Mouse (Mus musculus) embryonic facial prominence, embryonic 12.5 days (tissue): ENCODE measurements around the gene Fbxo40. TPM values are rescaled to one million over a fixed set of nuclear protein-coding genes. Genes with fewer than 3 reads are reported as not detected.
A peak's percentile ranks its signal among the peaks of the same experiment; 100 is the strongest.

Source experiments
- ATAC-seq: fragments of 200-750 bp; cut with Nextera tagmentation; 2 replicates; pipeline ENCODE4 v1.8.0; 2017; ENCODE audit not compliant: insufficient number of reproducible peaks, insufficient read depth, low FRiP score, low TSS enrichment
- H3K27ac ChIP-seq: fragments of 300-500 bp; sonication (generic); 2 replicates; pipeline ENCODE4 v1.5.1; 2016; ENCODE audit warnings: mild to moderate bottlenecking
- H3K27me3 ChIP-seq: fragments of 300-500 bp; sonication (generic); 2 replicates; pipeline ENCODE4 v1.6.1; 2016; ENCODE audit warnings: mild to moderate bottlenecking, moderate library complexity
- H3K36me3 ChIP-seq: fragments of 300-500 bp; sonication (generic); 2 replicates; pipeline ENCODE4 v1.6.1; 2016; ENCODE audit warnings: mild to moderate bottlenecking
- H3K4me1 ChIP-seq: fragments of 300-500 bp; sonication (generic); 2 replicates; pipeline ENCODE4 v1.6.1; 2016
- H3K4me2 ChIP-seq: fragments of 300-500 bp; sonication (generic); replicated peaks from 2 replicates; pipeline ENCODE4 v1.6.1; 2016; ENCODE audit warnings: mild to moderate bottlenecking, moderate library complexity
- H3K4me3 ChIP-seq: fragments of 300-500 bp; sonication (generic); 2 replicates; pipeline ENCODE4 v1.5.1; 2016; ENCODE audit warnings: mild to moderate bottlenecking
- H3K9ac ChIP-seq: fragments of 300-500 bp; sonication (generic); 2 replicates; pipeline ENCODE4 v1.6.1; 2016; ENCODE audit warnings: mild to moderate bottlenecking, moderate library complexity
- H3K9me3 ChIP-seq: fragments of 300-500 bp; sonication (generic); 2 replicates; pipeline ENCODE4 v1.6.1; 2016; ENCODE audit warnings: mild to moderate bottlenecking, moderate library complexity
- WGBS: fragments of 180-500 bp; shearing (Covaris S2); methylation state at CpG from one replicate; pipeline ENCODE4 v1.1.7; 2016; 5-methylcytosine and 5-hydroxymethylcytosine counted together
- polyA plus RNA-seq: library from polyadenylated mRNA; unstranded; fragments of >200 nt; fragmentation: Nextera tagmentation; extraction: Ambion mirVana; gene quantifications from 2 replicates; pipeline ENCODE4 v1.2.1, GENCODE M21; 2016

The Fbxo40 gene
- polyA plus RNA-seq, result 0.12 and 0.24 TPM in 2 replicates

GRCm38 (mm10) chr16:36989999-36990625 lies at the start of gene Fbxo40:
TSS of gene Fbxo40 (minus strand) at chr16:36990467.
- Histone ChIP-seq H3K27ac (peak within 1 kb of the TSS; percentile 66), H3K4me1 (peaks cover 11% of the 10 kb centered on the region), H3K4me3 (no peak within 1 kb of the TSS), H3K27me3 (no peaks in the 10 kb centered on the region), H3K9ac (no peak within 1 kb of the TSS), H3K4me2 (peak within 1 kb of the TSS; percentile 22; the same call in 1 of the 2 replicates), H3K9me3 (no peaks in the 10 kb centered on the region), H3K36me3 (no peaks in the 10 kb centered on the region)
- ATAC-seq, result 0 out of 2 replicates have a peak, but pooled peaks have one; percentile 50
- WGBS, result 65% methylated on average over 18 of the region's 18 CpGs

GRCm38 (mm10) chr16:37034751-37035150 lies 44.5 kb upstream of the Fbxo40 start:
- Histone ChIP-seq H3K9me3 (no peaks in the 10 kb centered on the region), H3K4me1 (no peaks in the 10 kb centered on the region), H3K36me3 (peaks cover 12% of the 10 kb centered on the region), H3K4me3 (no peak overlapping the region), H3K9ac (no peak overlapping the region), H3K27ac (no peak overlapping the region), H3K27me3 (no peaks in the 10 kb centered on the region), H3K4me2 (no peak overlapping the region)
- ATAC-seq, result no peak
- 93% methylated on average over 8 of the region's 8 CpGs for WGBS

- H3K4me1 ChIP-seq, result no peaks in the 10 kb centered on the region
- H3K27me3 ChIP-seq, result no peaks in the 10 kb centered on the region
- WGBS, result 80% methylated on average over 3 of the region's 3 CpGs
- H3K4me2 ChIP-seq, result no peak overlapping the region
- H3K4me3 ChIP-seq, result no peak overlapping the region
- no peak for ATAC-seq
- H3K9me3 ChIP-seq, result no peaks in the 10 kb centered on the region
- H3K27ac ChIP-seq, result no peak overlapping the region
- H3K36me3 ChIP-seq, result peaks cover 12% of the 10 kb centered on the region
- H3K9ac ChIP-seq, result no peak overlapping the region
Measured at GRCm38 (mm10) chr16:37031996-37032395, 41.7 kb upstream of the Fbxo40 start.

- peaks cover 5% of the 10 kb centered on the region; the same call in 1 of the 2 replicates for H3K36me3 ChIP-seq
- no peak for ATAC-seq
- H3K4me3 ChIP-seq, result no peak overlapping the region
- 76% methylated on average over 3 of the region's 3 CpGs for WGBS
- no peak overlapping the region for H3K27ac ChIP-seq
- no peak overlapping the region for H3K9ac ChIP-seq
- H3K27me3 ChIP-seq, result no peaks in the 10 kb centered on the region
- no peaks in the 10 kb centered on the region for H3K4me1 ChIP-seq
- no peak overlapping the region for H3K4me2 ChIP-seq
- no peaks in the 10 kb centered on the region for H3K9me3 ChIP-seq
Measured at GRCm38 (mm10) chr16:37027581-37027980, 37.3 kb upstream of the Fbxo40 start.

GRCm38 (mm10) chr16:37012336-37012735 lies 22.1 kb upstream of the Fbxo40 start:
- no peaks in the 10 kb centered on the region for H3K27me3 ChIP-seq
- H3K9me3 ChIP-seq, result no peaks in the 10 kb centered on the region
- ATAC-seq, result no peak
- peaks cover 7% of the 10 kb centered on the region for H3K4me1 ChIP-seq
- H3K4me2 ChIP-seq, result peak overlapping the region; percentile 89
- WGBS, result 65% methylated on average over 5 of the region's 5 CpGs
- H3K36me3 ChIP-seq, result 0 out of 2 replicates have a peak, but pooled peaks cover 3% of the 10 kb centered on the region
- H3K9ac ChIP-seq, result peak overlapping the region; percentile 77
- H3K4me3 ChIP-seq, result peak overlapping the region; percentile 94
- no peak overlapping the region for H3K27ac ChIP-seq

GRCm38 (mm10) chr16:37011922-37012289 lies 21.6 kb upstream of the Fbxo40 start:
- H3K4me3 ChIP-seq, result peak overlapping the region; percentile 94
- H3K27me3 ChIP-seq, result no peaks in the 10 kb centered on the region
- H3K4me2 ChIP-seq, result peak overlapping the region; percentile 89
- under 1% methylated on average over 26 of the region's 26 CpGs for WGBS
- H3K4me1 ChIP-seq, result peaks cover 7% of the 10 kb centered on the region
- H3K27ac ChIP-seq, result no peak overlapping the region
- H3K9ac ChIP-seq, result peak overlapping the region; percentile 77
- ATAC-seq, result peak; percentile 70
- no peaks in the 10 kb centered on the region for H3K9me3 ChIP-seq
- 0 out of 2 replicates have a peak, but pooled peaks cover 3% of the 10 kb centered on the region for H3K36me3 ChIP-seq

- peak within 1 kb of the TSS; percentile 77 for H3K9ac ChIP-seq
- H3K4me3 ChIP-seq, result peak within 1 kb of the TSS; percentile 94
- H3K27ac ChIP-seq, result no peak within 1 kb of the TSS
- no peaks in the 10 kb centered on the region for H3K27me3 ChIP-seq
- 0 out of 2 replicates have a peak, but pooled peaks cover 3% of the 10 kb centered on the region for H3K36me3 ChIP-seq
- ATAC-seq, result peak; percentile 95
- 6% methylated on average over 30 of the region's 30 CpGs for WGBS
- H3K4me2 ChIP-seq, result peak within 1 kb of the TSS; percentile 89
- H3K9me3 ChIP-seq, result no peaks in the 10 kb centered on the region
- H3K4me1 ChIP-seq, result peaks cover 7% of the 10 kb centered on the region
Measured at GRCm38 (mm10) chr16:37011061-37011921, 21.0 kb upstream of the Fbxo40 start, which contains the start of gene Polq. TSS of gene Polq (plus strand) at chr16:37011786.

- Histone ChIP-seq H3K9me3 (no peaks in the 10 kb centered on the region), H3K27me3 (no peaks in the 10 kb centered on the region), H3K4me3 (no peak overlapping the region), H3K4me1 (peaks cover 7% of the 10 kb centered on the region), H3K9ac (no peak overlapping the region), H3K27ac (no peak overlapping the region), H3K36me3 (no peaks in the 10 kb centered on the region), H3K4me2 (no peak overlapping the region)
- WGBS, result 66% methylated on average over 4 of the region's 4 CpGs
- ATAC-seq, result no peak
Measured at GRCm38 (mm10) chr16:37010370-37010769, 20.1 kb upstream of the Fbxo40 start.

GRCm38 (mm10) chr16:37009262-37009661 lies 19.0 kb upstream of the Fbxo40 start:
- Histone ChIP-seq H3K27ac (no peak overlapping the region), H3K4me3 (no peak overlapping the region), H3K27me3 (no peaks in the 10 kb centered on the region), H3K36me3 (no peaks in the 10 kb centered on the region), H3K4me1 (peaks cover 7% of the 10 kb centered on the region), H3K9me3 (no peaks in the 10 kb centered on the region), H3K9ac (no peak overlapping the region), H3K4me2 (no peak overlapping the region)
- no peak for ATAC-seq
- WGBS, result 65% methylated on average over 6 of the region's 6 CpGs

GRCm38 (mm10) chr16:36999366-36999972 lies 9.2 kb upstream of the Fbxo40 start:
- H3K4me3 ChIP-seq, result no peak overlapping the region
- no peaks in the 10 kb centered on the region for H3K9me3 ChIP-seq
- no peaks in the 10 kb centered on the region for H3K27me3 ChIP-seq
- WGBS, result 71% methylated on average over 9 of the region's 9 CpGs
- no peaks in the 10 kb centered on the region for H3K4me1 ChIP-seq
- no peak overlapping the region for H3K9ac ChIP-seq
- no peak overlapping the region for H3K27ac ChIP-seq
- no peak for ATAC-seq
- no peak overlapping the region for H3K4me2 ChIP-seq
- H3K36me3 ChIP-seq, result no peaks in the 10 kb centered on the region

GRCm38 (mm10) chr16:36997650-36998049 lies 7.4 kb upstream of the Fbxo40 start:
- 77% methylated on average over 6 of the region's 6 CpGs for WGBS
- no peaks in the 10 kb centered on the region for H3K36me3 ChIP-seq
- H3K9me3 ChIP-seq, result no peaks in the 10 kb centered on the region
- H3K9ac ChIP-seq, result no peak overlapping the region
- no peak for ATAC-seq
- no peak overlapping the region for H3K4me3 ChIP-seq
- H3K27me3 ChIP-seq, result no peaks in the 10 kb centered on the region
- no peak overlapping the region for H3K4me2 ChIP-seq
- H3K4me1 ChIP-seq, result no peaks in the 10 kb centered on the region
- no peak overlapping the region for H3K27ac ChIP-seq
